Mouse (Mus musculus) midbrain, embryonic 11.5 days (tissue): Measurements from ENCODE around the gene Hbp1. TPM values are rescaled to one million over a fixed set of nuclear protein-coding genes. Genes with fewer than 3 reads are reported as not detected.

ENCODE experiments used
- ATAC-seq: fragments of 200-750 bp; cut with Nextera tagmentation; 2 replicates; pipeline ENCODE4 v1.8.0; 2017; ENCODE audit warnings: moderate TSS enrichment, moderate library complexity; ENCODE audit not compliant: low FRiP score
- DNase-seq: peaks from one replicate; pipeline ENCODE4 v3.0.0; 2015; ENCODE audit warnings: low spot score; ENCODE audit errors: missing footprints
- H3K27ac ChIP-seq: fragments of 300-500 bp; sonication (generic); 2 replicates; pipeline ENCODE4 v1.5.1; 2014; ENCODE audit warnings: low read depth, low read length
- H3K27me3 ChIP-seq: fragments of 300-500 bp; sonication (generic); 2 replicates; pipeline ENCODE4 v1.6.1; 2014; ENCODE audit warnings: mild to moderate bottlenecking, low read length, moderate library complexity, mixed read lengths; ENCODE audit not compliant: control insufficient read depth, insufficient read depth
- H3K36me3 ChIP-seq: fragments of 300-500 bp; sonication (generic); 2 replicates; pipeline ENCODE4 v1.6.1; 2014; ENCODE audit warnings: mild to moderate bottlenecking, low read length, moderate library complexity, mixed read lengths; ENCODE audit not compliant: control insufficient read depth, insufficient read depth
- H3K4me1 ChIP-seq: fragments of 300-500 bp; sonication (generic); 2 replicates; pipeline ENCODE4 v1.6.1; 2014; ENCODE audit warnings: low read length; ENCODE audit not compliant: control insufficient read depth, insufficient read depth
- H3K4me2 ChIP-seq: fragments of 300-500 bp; sonication (generic); 2 replicates; pipeline ENCODE4 v1.6.1; 2014; ENCODE audit warnings: mild to moderate bottlenecking, moderate library complexity
- H3K4me3 ChIP-seq: fragments of 300-500 bp; sonication (generic); 2 replicates; pipeline ENCODE4 v1.5.1; 2014; ENCODE audit warnings: low read depth, low read length
- H3K9ac ChIP-seq: fragments of 300-500 bp; sonication (generic); 2 replicates; pipeline ENCODE4 v1.6.1; 2014; ENCODE audit warnings: low read length
- H3K9me3 ChIP-seq: fragments of 300-500 bp; sonication (generic); 2 replicates; pipeline ENCODE4 v1.6.1; 2016; ENCODE audit warnings: low read length; ENCODE audit not compliant: control insufficient read depth
- WGBS: fragments of 180-500 bp; shearing (Covaris S2); extraction: QIAGEN DNeasy Blood & Tissue Kit; methylation state at CpG from one replicate; pipeline ENCODE4 v1.1.7; 2014; 5-methylcytosine and 5-hydroxymethylcytosine counted together
- polyA plus RNA-seq: library from polyadenylated mRNA; unstranded; fragments of >200 nt; fragmentation: Nextera tagmentation; extraction: Ambion mirVana; gene quantifications from 2 replicates; pipeline ENCODE4 v1.2.1, GENCODE M21; 2014

Hbp1 gene
- polyA plus RNA-seq, result 88.8 and 96.0 TPM in 2 replicates

DNA sequence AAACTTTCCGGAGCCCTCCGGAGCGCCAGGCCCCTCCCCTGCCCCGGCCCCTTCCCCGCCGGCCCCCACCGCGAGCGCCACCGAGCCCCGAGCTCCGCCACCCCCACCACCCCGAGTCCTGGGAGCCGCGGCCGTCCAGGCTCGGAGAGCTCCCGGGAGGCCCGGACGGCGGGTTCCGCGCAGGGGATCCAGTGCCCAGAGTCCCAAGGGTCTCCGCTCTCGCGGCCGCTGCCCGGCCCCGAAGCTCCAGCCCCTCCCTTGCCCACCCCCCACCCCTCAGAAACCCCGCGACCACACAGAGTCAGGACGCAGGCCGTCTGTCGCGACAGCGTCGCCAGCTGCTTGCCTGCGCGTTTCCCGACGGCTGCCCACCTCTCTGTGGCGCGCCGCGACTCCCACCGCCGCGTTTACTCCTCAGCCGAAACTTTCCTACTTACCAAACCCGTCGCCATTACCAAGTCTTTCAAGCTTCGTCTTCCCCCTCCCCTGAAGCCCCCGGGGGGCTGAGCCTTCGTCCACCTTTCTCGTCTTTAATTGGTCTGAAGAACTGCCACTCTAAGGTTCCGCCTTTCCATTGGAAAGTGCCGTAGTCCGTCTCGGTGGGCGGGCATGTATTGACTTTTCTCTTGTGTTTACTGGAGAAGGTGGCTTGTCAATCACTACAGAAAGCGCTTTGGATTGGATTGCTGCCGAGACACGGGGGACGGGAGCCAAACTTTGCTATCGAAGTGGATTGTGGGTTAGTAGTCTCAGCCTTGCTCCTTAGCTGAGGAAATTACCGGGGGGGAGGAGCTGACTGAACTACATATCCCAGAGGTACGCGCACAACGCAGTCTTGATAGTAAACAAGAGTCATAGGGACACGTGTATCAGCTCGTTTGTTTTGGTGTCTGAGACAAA is at the start of gene Hbp1:
TSS of gene Hbp1 (minus strand) at position 777 of the 900 bp plus-strand sequence.
- Histone ChIP-seq H3K27me3 (no peaks in the 10 kb centered on the region), H3K9me3 (no peaks in the 10 kb centered on the region), H3K27ac (peak within 1 kb of the TSS; percentile 98), H3K4me2 (peak within 1 kb of the TSS; percentile 52), H3K4me3 (peak within 1 kb of the TSS; percentile 92), H3K4me1 (peaks cover 4% of the 10 kb centered on the region; the same call in 1 of the 2 replicates), H3K9ac (peak within 1 kb of the TSS; percentile 84), H3K36me3 (no peaks in the 10 kb centered on the region)
- ATAC-seq, result peak; percentile 93
- WGBS, result 1% methylated on average over 62 of the region's 71 CpGs
- DNase-seq, result peak; percentile 99

DNA sequence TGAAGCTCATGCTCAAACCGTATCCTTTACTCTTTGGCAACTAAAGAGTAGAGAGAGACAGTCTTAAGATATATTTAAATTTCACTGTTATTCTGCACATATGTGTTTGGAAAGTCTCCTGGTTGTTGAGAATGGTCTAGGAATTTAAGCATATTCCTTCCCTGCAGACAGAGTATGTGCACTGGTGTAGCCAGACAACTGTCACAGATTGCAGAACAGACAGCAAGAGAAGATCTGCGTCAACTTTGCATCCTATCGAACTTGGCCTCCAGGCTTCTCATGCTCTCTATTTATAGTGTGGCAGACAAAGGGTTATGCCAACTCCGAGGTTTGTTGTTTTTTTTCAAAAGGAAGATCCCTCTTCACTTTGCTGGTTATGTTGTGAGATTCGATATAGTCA is 48.4 kb upstream of the Hbp1 start:
- H3K4me1 ChIP-seq, result no peaks in the 10 kb centered on the region
- peak; percentile 51 for DNase-seq

DNA sequence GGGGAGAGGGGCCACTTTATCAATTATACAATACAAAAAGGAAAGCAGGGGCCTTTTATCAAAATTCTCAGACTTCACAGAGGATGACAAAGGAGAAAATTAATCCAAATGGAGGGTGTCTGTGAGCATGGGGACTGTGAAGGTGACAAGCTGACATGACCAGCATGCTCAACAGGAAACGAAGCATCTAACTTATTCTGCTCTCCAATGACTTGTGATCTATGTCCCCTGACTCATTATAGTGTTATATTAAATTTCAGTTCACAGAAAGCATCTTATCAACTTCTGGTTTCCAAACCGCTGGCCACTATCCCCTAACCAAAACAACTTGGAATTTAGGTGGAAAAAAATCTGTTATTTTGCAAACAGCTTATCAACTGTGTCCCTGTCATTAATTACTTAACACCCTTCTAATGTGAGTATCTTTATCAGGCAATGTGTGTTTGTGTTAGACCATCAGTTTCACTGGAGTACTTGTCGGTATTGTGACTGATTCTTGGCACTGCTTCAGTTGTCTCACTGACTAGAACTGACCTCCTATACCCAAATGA is 47.1 kb upstream of the Hbp1 start:
- H3K36me3 ChIP-seq, result no peaks in the 10 kb centered on the region
- H3K27me3 ChIP-seq, result no peaks in the 10 kb centered on the region
- no peak overlapping the region for H3K4me3 ChIP-seq
- H3K4me1 ChIP-seq, result no peaks in the 10 kb centered on the region
- DNase-seq (peak; percentile 35), ATAC-seq (no peak)
- WGBS, result 83% methylated on average over 3 of the region's 3 CpGs
- no peak overlapping the region for H3K27ac ChIP-seq
- H3K9ac ChIP-seq, result no peak overlapping the region
- no peaks in the 10 kb centered on the region for H3K9me3 ChIP-seq
- no peak overlapping the region for H3K4me2 ChIP-seq

More for the DNA sequence above, 48.4 kb upstream of the Hbp1 start:
- no peak for ATAC-seq
- no peak overlapping the region for H3K4me3 ChIP-seq
- H3K4me2 ChIP-seq, result no peak overlapping the region
- WGBS, result 85% methylated on average over 5 of the region's 5 CpGs
- no peaks in the 10 kb centered on the region for H3K9me3 ChIP-seq
- no peaks in the 10 kb centered on the region for H3K36me3 ChIP-seq
- H3K27me3 ChIP-seq, result no peaks in the 10 kb centered on the region
- H3K9ac ChIP-seq, result no peak overlapping the region
- H3K27ac ChIP-seq, result no peak overlapping the region

DNA sequence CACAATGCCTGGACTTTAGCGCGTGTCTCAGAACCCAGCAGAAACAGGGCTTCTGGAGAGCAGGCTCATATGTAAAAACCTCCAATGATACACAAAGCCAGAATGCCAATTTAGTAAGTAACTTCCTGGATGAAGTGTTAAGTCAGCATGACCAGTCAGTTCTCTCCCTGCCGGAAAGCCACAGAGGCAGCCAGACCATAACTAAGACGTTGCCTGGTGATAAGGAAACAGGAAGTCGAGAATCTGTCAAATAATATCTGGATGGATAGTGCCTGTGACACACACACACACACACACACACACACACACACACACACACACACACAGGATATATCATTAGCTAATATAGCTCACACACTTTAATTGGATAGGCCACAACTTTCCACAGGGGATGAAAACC is 46.5 kb upstream of the Hbp1 start:
- 83% methylated on average over 5 of the region's 5 CpGs for WGBS
- no peak for ATAC-seq
- Histone ChIP-seq H3K4me3 (no peak overlapping the region), H3K9me3 (no peaks in the 10 kb centered on the region), H3K9ac (no peak overlapping the region), H3K36me3 (no peaks in the 10 kb centered on the region), H3K4me1 (no peaks in the 10 kb centered on the region), H3K27ac (no peak overlapping the region), H3K4me2 (no peak overlapping the region), H3K27me3 (no peaks in the 10 kb centered on the region)
- peak; percentile 17 for DNase-seq

DNA sequence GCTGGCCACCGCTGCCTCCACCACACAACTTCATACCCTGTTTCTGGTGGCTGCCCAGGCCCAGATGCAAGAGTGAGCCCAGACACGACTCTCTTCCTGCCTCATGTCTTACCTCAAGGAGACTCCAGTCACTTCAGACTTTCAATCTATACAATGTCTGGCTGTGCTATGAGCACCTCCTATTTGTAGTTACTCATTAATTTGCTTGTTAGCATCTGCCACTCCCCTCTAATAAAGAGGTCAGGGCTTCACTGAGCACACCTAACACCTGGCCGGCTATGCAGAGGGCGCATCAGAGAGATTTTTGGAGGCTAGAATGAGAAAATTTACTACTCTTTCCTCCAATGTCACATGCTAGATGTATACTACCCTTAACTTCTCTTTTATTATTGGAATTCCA is 40.2 kb upstream of the Hbp1 start:
- H3K4me1 ChIP-seq, result no peaks in the 10 kb centered on the region
- WGBS, result 88% methylated on average over 4 of the region's 4 CpGs
- no peaks in the 10 kb centered on the region; the same call in 1 of the 2 replicates for H3K36me3 ChIP-seq
- H3K9me3 ChIP-seq, result no peaks in the 10 kb centered on the region
- ATAC-seq (no peak), DNase-seq (no peak)
- no peak overlapping the region for H3K9ac ChIP-seq
- H3K27ac ChIP-seq, result no peak overlapping the region
- H3K27me3 ChIP-seq, result no peaks in the 10 kb centered on the region
- no peak overlapping the region for H3K4me2 ChIP-seq
- no peak overlapping the region for H3K4me3 ChIP-seq

DNA sequence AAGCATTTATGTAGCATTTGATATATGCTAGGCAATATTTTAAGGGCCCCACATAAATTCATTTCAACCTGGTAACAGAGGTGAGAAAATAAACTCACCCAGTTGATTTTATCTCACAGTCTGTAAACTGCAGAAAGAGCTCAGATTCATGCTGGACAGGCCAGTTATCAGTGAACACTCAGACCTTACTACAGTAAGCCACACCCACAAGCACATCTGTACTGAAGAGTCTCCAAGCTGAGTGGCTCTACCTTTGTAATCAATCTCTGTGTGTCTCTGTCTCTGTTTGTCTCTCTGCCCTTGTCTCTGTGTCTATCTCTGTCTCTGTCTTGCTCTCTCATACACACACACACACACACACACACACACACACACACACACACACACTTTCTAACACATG is 39.4 kb upstream of the Hbp1 start:
- H3K9me3 ChIP-seq, result no peaks in the 10 kb centered on the region
- no peaks in the 10 kb centered on the region for H3K27me3 ChIP-seq
- no peak overlapping the region for H3K4me3 ChIP-seq
- H3K9ac ChIP-seq, result no peak overlapping the region
- no peak overlapping the region for H3K4me2 ChIP-seq
- no peaks in the 10 kb centered on the region for H3K4me1 ChIP-seq
- no peak overlapping the region for H3K27ac ChIP-seq
- H3K36me3 ChIP-seq, result no peaks in the 10 kb centered on the region; the same call in 1 of the 2 replicates
- no peak for DNase-seq
- no peak for ATAC-seq

DNA sequence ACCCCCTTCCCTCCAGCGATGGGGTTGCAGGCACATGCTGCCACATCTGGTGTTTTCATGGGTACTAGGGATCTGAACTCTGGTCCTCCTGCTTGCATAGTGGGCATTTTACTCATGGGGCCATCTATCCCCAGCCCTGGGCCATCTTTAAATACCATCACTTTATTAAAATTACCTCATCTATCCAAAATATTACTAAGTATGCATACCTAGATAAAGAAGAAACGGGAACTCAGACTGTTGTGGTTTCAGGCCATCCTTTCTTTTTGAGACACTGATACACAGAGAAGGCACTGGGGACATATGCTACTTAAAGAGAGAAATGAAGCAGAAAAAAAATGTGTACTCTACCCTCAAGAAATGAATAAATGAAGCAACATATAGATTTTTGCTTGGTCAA is 36.1 kb upstream of the Hbp1 start:
- no peak overlapping the region for H3K9ac ChIP-seq
- ATAC-seq (no peak), DNase-seq (no peak)
- H3K27me3 ChIP-seq, result no peaks in the 10 kb centered on the region
- WGBS, result 87% methylated on average over 2 of the region's 2 CpGs
- H3K4me3 ChIP-seq, result no peak overlapping the region
- H3K9me3 ChIP-seq, result no peaks in the 10 kb centered on the region
- no peaks in the 10 kb centered on the region; the same call in 1 of the 2 replicates for H3K36me3 ChIP-seq
- H3K27ac ChIP-seq, result no peak overlapping the region
- no peak overlapping the region for H3K4me2 ChIP-seq
- no peaks in the 10 kb centered on the region for H3K4me1 ChIP-seq

DNA sequence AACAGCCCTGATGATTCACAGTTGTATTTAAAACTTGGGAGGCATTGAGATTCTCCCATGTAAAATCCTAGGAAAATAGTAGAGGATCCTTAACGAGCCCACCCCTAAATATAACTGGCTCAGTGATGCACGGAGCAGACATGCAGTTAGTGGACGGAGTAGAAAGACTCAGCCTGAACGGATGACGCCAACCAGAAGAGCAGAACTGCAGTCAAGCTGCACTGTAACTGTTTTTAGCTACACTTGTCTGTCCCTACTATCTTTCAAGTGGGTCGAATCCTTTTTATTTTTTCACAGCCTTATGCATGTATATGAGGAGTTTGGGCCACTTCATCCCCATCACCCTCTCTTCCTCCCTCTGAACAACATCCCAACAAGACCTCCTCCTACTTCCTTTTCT is 35.4 kb upstream of the Hbp1 start:
- ATAC-seq (no peak), DNase-seq (no peak)
- Histone ChIP-seq H3K9ac (no peak overlapping the region), H3K4me3 (no peak overlapping the region), H3K27ac (no peak overlapping the region), H3K4me1 (no peaks in the 10 kb centered on the region), H3K4me2 (no peak overlapping the region), H3K27me3 (no peaks in the 10 kb centered on the region), H3K9me3 (no peaks in the 10 kb centered on the region), H3K36me3 (no peaks in the 10 kb centered on the region; the same call in 1 of the 2 replicates)
- 93% methylated on average over 6 of the region's 6 CpGs for WGBS

DNA sequence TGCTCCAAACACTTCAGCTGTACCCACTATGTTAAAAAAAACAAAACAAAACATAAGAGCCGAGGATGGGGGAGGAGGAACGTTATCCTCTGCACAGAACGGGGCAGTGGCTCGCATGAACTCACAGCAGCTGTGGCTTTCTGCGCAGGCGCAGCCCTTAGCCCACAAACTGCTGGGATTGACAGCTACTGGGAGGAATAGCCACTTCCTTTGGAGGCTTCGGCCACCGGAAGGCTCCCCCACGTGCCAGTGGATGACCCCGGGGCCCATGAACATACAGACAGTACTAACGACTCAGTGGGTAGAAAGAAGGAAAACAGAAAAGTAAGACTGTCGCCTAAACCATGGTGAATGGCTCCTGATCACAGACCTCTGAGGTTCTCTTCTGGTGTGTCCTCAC is 34.3 kb upstream of the Hbp1 start:
- Histone ChIP-seq H3K27ac (no peak overlapping the region), H3K4me2 (no peak overlapping the region), H3K9me3 (no peaks in the 10 kb centered on the region), H3K9ac (no peak overlapping the region), H3K4me1 (no peaks in the 10 kb centered on the region), H3K36me3 (no peaks in the 10 kb centered on the region; the same call in 1 of the 2 replicates), H3K27me3 (no peaks in the 10 kb centered on the region), H3K4me3 (no peak overlapping the region)
- DNase-seq (peak; percentile 79), ATAC-seq (no peak)
- WGBS, result 79% methylated on average over 12 of the region's 12 CpGs
